Mouse (Mus musculus) C2C12 (cell line): Measurements from ENCODE around the gene Phox2b. TPM values are rescaled to one million over a fixed set of nuclear protein-coding genes. Genes with fewer than 3 reads are reported as not detected.

ENCODE experiments used
- H3K27me3 ChIP-seq: one replicate; pipeline ENCODE4 v1.6.1; 2011; ENCODE audit not compliant: control insufficient read depth, insufficient read depth, insufficient read length
- H3K36me3 ChIP-seq: one replicate; pipeline ENCODE4 v1.6.1; 2011; ENCODE audit not compliant: control insufficient read depth, insufficient read depth
- H3K4me3 ChIP-seq: one replicate; pipeline ENCODE4 v1.5.1; 2011; ENCODE audit warnings: mild to moderate bottlenecking, control low read depth; ENCODE audit not compliant: poor library complexity, insufficient read depth, severe bottlenecking
- H3K79me2 ChIP-seq: one replicate; pipeline ENCODE4 v1.6.1; 2011; ENCODE audit not compliant: control insufficient read depth, insufficient read depth
- H3K79me3 ChIP-seq: one replicate; pipeline ENCODE4 v1.6.1; 2011; ENCODE audit warnings: low read depth, control low read depth
- H3ac ChIP-seq: one replicate; pipeline ENCODE3; 2011; ENCODE audit warnings: low read depth; ENCODE audit not compliant: control insufficient read depth, insufficient read length
- CEBPB ChIP-seq: IDR thresholded peaks from one replicate; pipeline ENCODE4 v1.6.1; 2011; ENCODE audit warnings: low read depth, mild to moderate bottlenecking, control low read depth, moderate library complexity
- CTCF ChIP-seq: IDR thresholded peaks from one replicate; pipeline ENCODE4 v1.5.1; 2011; ENCODE audit not compliant: control insufficient read depth, insufficient read depth, insufficient read length
- FOSL1 ChIP-seq: IDR thresholded peaks from one replicate; pipeline ENCODE4 v1.8.0; 2011; ENCODE audit warnings: mild to moderate bottlenecking, low read length; ENCODE audit not compliant: poor library complexity, insufficient read depth, severe bottlenecking
- MAX ChIP-seq: IDR thresholded peaks from one replicate; pipeline ENCODE4 v1.6.1; 2011; ENCODE audit warnings: mild to moderate bottlenecking, control low read depth
- MYOD1 ChIP-seq: IDR thresholded peaks from one replicate; pipeline ENCODE4 v1.6.1; 2011; ENCODE audit warnings: low read depth; ENCODE audit not compliant: control insufficient read depth, insufficient read length
- MYOG ChIP-seq: IDR thresholded peaks from one replicate; pipeline ENCODE4 v1.6.1; 2011; ENCODE audit not compliant: control insufficient read depth, insufficient read length; ENCODE audit errors: extremely low read depth
- USF1 ChIP-seq: IDR thresholded peaks from one replicate; pipeline ENCODE4 v1.6.1; 2011; ENCODE audit warnings: low read depth, mild to moderate bottlenecking, control low read depth, moderate library complexity
- polyA plus RNA-seq: library from polyadenylated mRNA; unstranded; fragments of >200 nt; fragmentation: generic; extraction: Trizol; gene quantifications from one replicate; pipeline ENCODE4 v1.2.1, GENCODE M21; 2012; ENCODE audit warnings: missing spikeins

Phox2b gene
- polyA plus RNA-seq, 1 experiment: not detected

DNA sequence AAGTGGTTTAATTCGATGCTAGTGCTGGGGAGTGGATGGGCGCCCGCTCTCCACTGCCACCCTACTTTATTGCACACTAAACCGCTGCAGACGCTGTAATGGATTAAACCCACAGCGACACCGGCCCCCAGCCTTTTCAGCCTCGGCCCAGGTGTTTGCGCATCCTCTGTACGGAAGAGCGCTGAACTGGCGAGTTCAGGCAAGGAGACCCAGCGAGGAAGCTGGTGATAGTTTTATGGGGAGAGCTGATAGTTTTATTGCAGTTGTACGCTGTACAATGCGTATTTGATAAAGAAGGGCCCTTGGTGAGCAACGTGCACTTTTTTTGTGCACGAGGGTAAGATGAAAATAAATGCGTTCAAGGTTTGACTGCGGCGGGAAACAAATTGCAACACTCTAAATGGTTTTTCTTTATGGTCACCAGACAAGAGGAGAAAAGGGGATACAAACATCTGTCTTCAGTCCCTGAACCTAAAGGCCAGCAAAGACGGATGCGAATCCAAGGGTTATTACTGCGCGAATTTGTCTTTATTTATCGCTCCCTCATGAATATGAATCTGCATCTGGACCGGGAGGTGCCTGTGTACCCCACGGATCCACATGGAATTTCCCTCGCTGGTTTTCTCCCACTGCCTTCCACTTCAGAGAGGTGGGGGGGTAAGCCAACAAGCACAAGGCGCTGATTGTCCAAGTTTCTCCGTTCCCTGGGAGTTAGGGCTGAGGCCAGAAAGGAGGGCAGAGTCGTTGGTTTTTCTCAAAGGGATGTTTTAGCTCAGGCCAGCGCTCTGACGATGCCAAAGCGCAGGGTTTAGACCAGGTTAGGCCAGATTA lies 1.7 kb upstream of the Phox2b start:
- H3K27me3 ChIP-seq: peaks cover 33% of the 10 kb centered on the region
- H3K79me2 ChIP-seq: no peaks in the 10 kb centered on the region
- no peaks in the 10 kb centered on the region for H3K79me3 ChIP-seq
- H3ac ChIP-seq: no peak overlapping the region
- no peaks in the 10 kb centered on the region for H3K36me3 ChIP-seq
- no peak for TF ChIP-seq FOSL1
- no peak for TF ChIP-seq CEBPB
- TF ChIP-seq MAX: no peak
- no peak for TF ChIP-seq MYOD1
- TF ChIP-seq MYOG: no peak
- TF ChIP-seq USF1: no peak
- TF ChIP-seq CTCF: no peak
- no peak overlapping the region for H3K4me3 ChIP-seq

DNA sequence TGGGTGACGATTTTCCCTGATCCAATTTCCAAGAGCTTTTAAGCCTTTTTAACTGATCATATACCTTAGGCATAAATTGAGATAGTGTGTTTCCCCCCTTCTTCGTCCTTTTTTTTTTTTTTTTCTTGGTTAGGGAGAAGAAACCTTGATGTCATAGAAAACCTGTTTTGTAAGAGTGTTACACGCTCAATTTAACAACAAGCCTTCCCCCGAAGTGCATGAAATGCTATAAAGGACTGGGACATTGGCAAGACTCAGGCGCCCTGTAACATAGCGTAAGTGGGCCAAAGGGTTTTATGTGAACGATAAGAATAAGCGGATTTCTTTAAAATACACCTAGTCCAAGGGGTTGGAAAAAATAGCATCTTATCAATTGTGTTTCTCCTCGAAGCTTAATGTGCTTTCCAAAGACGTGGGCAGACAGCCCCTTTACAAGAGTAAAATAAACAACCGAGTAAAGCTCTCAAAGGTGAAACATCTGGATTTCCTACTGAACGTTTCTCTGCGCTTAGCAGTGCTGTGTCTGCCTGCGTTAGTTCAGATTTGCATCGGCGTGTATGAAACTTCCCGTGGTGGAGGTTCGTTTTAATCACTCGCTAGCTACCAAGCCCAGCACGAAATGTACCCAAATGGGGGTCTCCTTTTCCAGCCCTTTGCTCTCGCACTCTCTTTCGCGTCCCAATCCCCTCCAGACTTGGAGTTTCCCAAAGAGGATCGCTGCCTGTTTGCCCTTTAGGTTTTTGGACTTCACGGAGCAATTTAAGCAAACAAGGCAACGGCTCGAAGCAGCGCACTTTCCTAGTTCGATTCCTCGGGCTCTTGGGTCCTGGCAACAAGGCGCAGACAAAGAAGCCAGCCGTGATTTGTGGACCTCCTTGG lies 531 bp upstream of the Phox2b start:
- Histone ChIP-seq H3K27me3 (peaks cover 36% of the 10 kb centered on the region), H3K4me3 (no peak overlapping the region)
- no peak for TF ChIP-seq FOSL1
- no peak for TF ChIP-seq USF1
- no peak for TF ChIP-seq MYOG
- TF ChIP-seq MYOD1: no peak
- no peak for TF ChIP-seq CEBPB
- no peak for TF ChIP-seq MAX
- no peak for TF ChIP-seq CTCF

DNA sequence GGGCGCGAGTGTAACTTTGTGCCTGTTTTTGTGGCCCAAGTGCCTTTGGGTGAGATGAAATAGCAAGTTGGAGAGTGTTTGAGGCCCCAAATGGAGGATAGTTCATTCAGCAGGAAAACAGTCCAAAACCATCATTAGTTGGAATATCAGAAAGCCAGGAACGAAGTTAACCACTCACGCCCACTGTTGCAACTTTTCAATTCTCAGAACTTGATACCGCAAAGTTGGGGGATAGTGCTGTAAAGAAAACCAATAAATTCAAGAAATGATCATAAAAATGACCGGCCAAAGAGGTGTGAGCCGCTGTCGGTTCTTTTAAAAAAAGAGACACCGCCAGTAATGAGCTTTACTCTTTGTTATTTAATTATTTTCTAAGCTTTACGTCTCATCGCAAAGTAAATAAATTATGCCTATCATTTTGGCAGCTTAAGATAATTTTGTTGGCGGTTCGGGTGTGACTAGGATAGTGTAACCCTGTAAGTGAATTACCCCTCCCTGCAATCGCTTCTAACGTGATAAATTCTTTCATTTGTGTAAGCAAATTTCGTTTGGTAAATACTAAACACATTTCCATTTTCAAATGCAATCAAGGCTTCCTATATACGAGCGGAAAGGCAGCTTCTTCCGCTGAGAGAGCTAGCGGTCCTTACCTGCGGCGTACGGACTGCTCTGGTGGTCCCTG lies 909 bp downstream of the Phox2b start:
- Histone ChIP-seq H3K27me3 (peaks cover 36% of the 10 kb centered on the region), H3K4me3 (no peak overlapping the region), H3K79me2 (no peaks in the 10 kb centered on the region), H3ac (no peak overlapping the region), H3K36me3 (no peaks in the 10 kb centered on the region), H3K79me3 (no peaks in the 10 kb centered on the region)
- TF ChIP-seq USF1 (no peak), CTCF (no peak), FOSL1 (no peak)

More for the DNA sequence above, 531 bp upstream of the Phox2b start:
- Histone ChIP-seq H3K79me3 (no peaks in the 10 kb centered on the region), H3K36me3 (no peaks in the 10 kb centered on the region), H3K79me2 (no peaks in the 10 kb centered on the region), H3ac (no peak overlapping the region)

DNA sequence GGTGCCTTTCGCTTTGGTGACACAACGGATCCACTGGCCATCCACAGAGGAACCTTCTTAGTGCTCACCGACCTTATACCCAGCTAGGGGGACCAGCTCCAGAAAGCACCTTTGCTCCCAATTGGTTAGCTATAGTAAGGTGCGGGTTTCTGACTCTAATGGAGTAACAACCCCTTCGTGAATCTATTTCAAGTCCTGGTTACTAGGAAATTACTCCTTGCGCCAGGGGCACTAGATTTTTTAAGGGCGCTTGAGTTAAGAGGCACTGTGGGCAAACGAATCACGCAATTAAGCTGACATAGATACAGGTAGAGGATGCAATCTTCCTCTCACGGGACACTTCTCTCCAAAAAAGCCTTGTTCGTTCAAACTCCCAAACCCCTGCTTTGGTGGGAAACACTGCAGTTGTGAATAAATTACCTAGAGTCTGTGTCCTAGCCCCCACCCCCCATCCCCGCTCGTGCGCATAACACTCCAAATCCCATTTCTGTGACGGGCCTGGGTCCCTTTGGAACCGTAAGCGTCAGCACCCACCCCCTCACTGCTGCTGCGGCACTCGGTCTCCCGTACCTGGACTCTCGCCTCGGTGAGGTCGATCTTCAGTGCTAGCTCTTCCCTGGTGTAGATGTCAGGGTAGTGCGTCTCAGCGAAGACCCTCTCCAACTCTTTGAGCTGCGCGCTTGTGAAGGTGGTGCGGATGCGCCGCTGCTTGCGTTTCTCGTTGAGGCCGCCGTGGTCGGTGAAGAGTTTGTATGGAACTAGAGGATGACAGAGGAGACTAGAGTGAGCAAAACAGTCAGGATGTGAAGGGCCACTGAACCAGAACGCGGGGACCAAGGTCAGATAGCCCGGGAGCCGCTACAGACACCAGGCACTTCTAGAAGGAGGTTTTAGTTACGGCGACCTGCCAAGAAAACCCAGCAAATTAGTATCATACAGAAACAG lies 1.7 kb downstream of the Phox2b start:
- Histone ChIP-seq H3ac (no peak overlapping the region), H3K27me3 (peaks cover 36% of the 10 kb centered on the region), H3K4me3 (no peak overlapping the region), H3K79me3 (no peaks in the 10 kb centered on the region), H3K79me2 (no peaks in the 10 kb centered on the region), H3K36me3 (no peaks in the 10 kb centered on the region)
- TF ChIP-seq USF1: no peak
- TF ChIP-seq CTCF: no peak
- no peak for TF ChIP-seq CEBPB
- no peak for TF ChIP-seq MYOG
- no peak for TF ChIP-seq MYOD1
- no peak for TF ChIP-seq FOSL1
- no peak for TF ChIP-seq MAX

- H3K36me3 ChIP-seq: no peaks in the 10 kb centered on the region
- peaks cover 29% of the 10 kb centered on the region for H3K27me3 ChIP-seq
Measured at GRCm38 (mm10) chr5:67096378-67096771, 2.7 kb downstream of the Phox2b start.

More at GRCm38 (mm10) chr5:67096378-67096771, 2.7 kb downstream of the Phox2b start:
- Histone ChIP-seq H3K79me3 (no peaks in the 10 kb centered on the region), H3K79me2 (no peaks in the 10 kb centered on the region), H3K4me3 (no peak overlapping the region), H3ac (no peak overlapping the region)
- TF ChIP-seq MAX: no peak
- no peak for TF ChIP-seq CEBPB
- no peak for TF ChIP-seq FOSL1
- no peak for TF ChIP-seq CTCF
- no peak for TF ChIP-seq MYOD1
- no peak for TF ChIP-seq USF1
- TF ChIP-seq MYOG: no peak
